Mouse (Mus musculus) forebrain, embryonic 15.5 days (tissue): ENCODE measurements around the gene Them7. TPM values are rescaled to one million over a fixed set of nuclear protein-coding genes. Genes with fewer than 3 reads are reported as not detected.

Experiments
- ATAC-seq: fragments of 200-750 bp; cut with Nextera tagmentation; replicated peaks from 2 replicates; pipeline ENCODE4 v1.8.0; 2017; ENCODE audit warnings: mild to moderate bottlenecking, moderate TSS enrichment, moderate library complexity
- H3K27ac ChIP-seq: fragments of 300-500 bp; sonication (generic); replicated peaks from 2 replicates; pipeline ENCODE4 v1.5.1; 2015; ENCODE audit warnings: mild to moderate bottlenecking, inconsistent platforms
- H3K27me3 ChIP-seq: fragments of 300-500 bp; sonication (generic); 2 replicates; pipeline ENCODE4 v1.6.1; 2015; ENCODE audit warnings: inconsistent platforms
- H3K36me3 ChIP-seq: fragments of 300-500 bp; sonication (generic); 2 replicates; pipeline ENCODE4 v1.6.1; 2015; ENCODE audit warnings: mild to moderate bottlenecking, inconsistent platforms
- H3K4me1 ChIP-seq: fragments of 300-500 bp; sonication (generic); 2 replicates; pipeline ENCODE4 v1.6.1; 2015; ENCODE audit warnings: inconsistent platforms
- H3K4me2 ChIP-seq: fragments of 300-500 bp; sonication (generic); replicated peaks from 2 replicates; pipeline ENCODE4 v1.6.1; 2015; ENCODE audit warnings: mild to moderate bottlenecking, inconsistent platforms
- H3K4me3 ChIP-seq: fragments of 300-500 bp; sonication (generic); 2 replicates; pipeline ENCODE4 v1.5.1; 2015; ENCODE audit warnings: mild to moderate bottlenecking, inconsistent platforms
- H3K9ac ChIP-seq: fragments of 300-500 bp; sonication (generic); replicated peaks from 2 replicates; pipeline ENCODE4 v1.6.1; 2015; ENCODE audit warnings: mild to moderate bottlenecking, inconsistent platforms
- H3K9me3 ChIP-seq: fragments of 300-500 bp; sonication (generic); 2 replicates; pipeline ENCODE4 v1.6.1; 2016; ENCODE audit warnings: inconsistent platforms
- WGBS: fragments of 180-500 bp; shearing (Covaris S2); methylation state at CpG from one replicate; pipeline ENCODE4 v1.1.7; 2015; ENCODE audit warnings: mixed read lengths; 5-methylcytosine and 5-hydroxymethylcytosine counted together
- polyA plus RNA-seq: library from polyadenylated mRNA; unstranded; fragments of >200 nt; fragmentation: Nextera tagmentation; extraction: Ambion mirVana; gene quantifications from 2 replicates; pipeline ENCODE4 v1.2.1, GENCODE M21; 2015

Gene Them7
- polyA plus RNA-seq, 1 experiment from 2014 or later: not detected

DNA sequence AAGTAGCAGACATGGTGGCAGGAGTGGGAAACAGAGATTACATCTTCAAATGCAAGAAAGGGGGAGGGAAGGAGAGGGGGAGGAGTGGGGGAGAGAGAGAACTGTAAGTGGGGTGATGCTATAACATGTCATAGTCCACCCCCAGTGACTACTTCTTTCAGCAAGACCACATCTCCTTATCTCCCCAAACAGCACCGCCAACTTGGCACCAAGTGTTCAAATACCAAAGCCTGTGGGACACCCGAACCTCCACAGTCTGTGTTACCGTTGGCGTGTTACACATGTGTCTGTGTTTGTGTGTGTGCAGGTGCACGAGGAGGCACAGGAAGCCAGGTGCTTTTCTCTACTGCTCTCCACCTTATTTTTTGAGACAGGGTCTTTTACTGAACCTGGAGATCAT is 4.9 kb upstream of the Them7 start:
- ATAC-seq: no peak
- H3K4me1 ChIP-seq: peaks cover 2% of the 10 kb centered on the region
- H3K27ac ChIP-seq: no peak overlapping the region
- 89% methylated on average over 5 of the region's 5 CpGs for WGBS
- H3K27me3 ChIP-seq: peaks cover 8% of the 10 kb centered on the region; the same call in 1 of the 2 replicates
- H3K9me3 ChIP-seq: no peaks in the 10 kb centered on the region
- no peak overlapping the region for H3K9ac ChIP-seq
- no peaks in the 10 kb centered on the region for H3K36me3 ChIP-seq
- no peak overlapping the region for H3K4me3 ChIP-seq
- H3K4me2 ChIP-seq: no peak overlapping the region

GRCm38 (mm10) chr2:105219664-105220063 is 4.5 kb upstream of the Them7 start:
- Histone ChIP-seq H3K4me2 (no peak overlapping the region), H3K36me3 (no peaks in the 10 kb centered on the region), H3K27me3 (peaks cover 11% of the 10 kb centered on the region; the same call in 1 of the 2 replicates), H3K9me3 (no peaks in the 10 kb centered on the region), H3K9ac (no peak overlapping the region), H3K4me1 (peaks cover 5% of the 10 kb centered on the region), H3K27ac (no peak overlapping the region), H3K4me3 (no peak overlapping the region)
- 71% methylated on average over 8 of the region's 8 CpGs for WGBS
- ATAC-seq: no peak

- Histone ChIP-seq H3K4me1 (peaks cover 5% of the 10 kb centered on the region), H3K36me3 (no peaks in the 10 kb centered on the region), H3K4me2 (no peak overlapping the region), H3K9ac (no peak overlapping the region), H3K4me3 (no peak overlapping the region), H3K27ac (no peak overlapping the region), H3K27me3 (peaks cover 19% of the 10 kb centered on the region; the same call in 1 of the 2 replicates), H3K9me3 (no peaks in the 10 kb centered on the region)
- ATAC-seq: no peak
- whole genome bisulfite sequencing: 78% methylated on average over 9 of the region's 9 CpGs
These were observed 3.3 kb upstream of the Them7 start for GRCm38 (mm10) chr2:105220738-105221303.

DNA sequence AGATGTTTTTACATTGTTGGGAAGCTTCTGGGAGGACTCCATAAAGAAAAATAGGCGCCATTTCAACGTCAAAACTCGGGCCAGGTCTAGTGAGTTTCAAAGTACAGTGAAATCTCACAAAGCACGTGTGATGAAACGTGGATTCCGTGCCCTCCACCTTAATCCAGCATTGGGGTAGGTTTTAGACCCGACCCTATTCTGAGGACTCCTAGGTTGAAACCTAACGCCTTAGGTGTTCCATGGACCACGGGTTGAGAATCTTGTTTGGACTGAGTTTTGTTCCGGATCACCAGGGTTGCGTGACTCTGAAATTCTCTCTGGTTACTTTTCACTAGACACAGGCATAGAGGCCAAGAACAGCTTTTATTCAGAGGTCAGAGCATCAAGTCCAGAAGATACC is 514 bp upstream of the Them7 start:
- no peak overlapping the region for H3K27ac ChIP-seq
- H3K9ac ChIP-seq: no peak overlapping the region
- no peaks in the 10 kb centered on the region for H3K9me3 ChIP-seq
- peaks cover 28% of the 10 kb centered on the region; the same call in 1 of the 2 replicates for H3K27me3 ChIP-seq
- WGBS: 87% methylated on average over 11 of the region's 11 CpGs
- H3K4me1 ChIP-seq: peaks cover 5% of the 10 kb centered on the region
- no peak overlapping the region for H3K4me3 ChIP-seq
- H3K4me2 ChIP-seq: no peak overlapping the region
- no peaks in the 10 kb centered on the region for H3K36me3 ChIP-seq
- ATAC-seq: no peak

GRCm38 (mm10) chr2:105224987-105225375 is 861 bp downstream of the Them7 start:
- 71% methylated on average over 3 of the region's 3 CpGs for WGBS
- no peak for ATAC-seq
- Histone ChIP-seq H3K9me3 (no peaks in the 10 kb centered on the region), H3K4me2 (no peak overlapping the region), H3K36me3 (no peaks in the 10 kb centered on the region), H3K9ac (no peak overlapping the region), H3K27ac (no peak overlapping the region), H3K4me3 (no peak overlapping the region), H3K4me1 (peaks cover 5% of the 10 kb centered on the region), H3K27me3 (peaks cover 28% of the 10 kb centered on the region; the same call in 1 of the 2 replicates)

DNA sequence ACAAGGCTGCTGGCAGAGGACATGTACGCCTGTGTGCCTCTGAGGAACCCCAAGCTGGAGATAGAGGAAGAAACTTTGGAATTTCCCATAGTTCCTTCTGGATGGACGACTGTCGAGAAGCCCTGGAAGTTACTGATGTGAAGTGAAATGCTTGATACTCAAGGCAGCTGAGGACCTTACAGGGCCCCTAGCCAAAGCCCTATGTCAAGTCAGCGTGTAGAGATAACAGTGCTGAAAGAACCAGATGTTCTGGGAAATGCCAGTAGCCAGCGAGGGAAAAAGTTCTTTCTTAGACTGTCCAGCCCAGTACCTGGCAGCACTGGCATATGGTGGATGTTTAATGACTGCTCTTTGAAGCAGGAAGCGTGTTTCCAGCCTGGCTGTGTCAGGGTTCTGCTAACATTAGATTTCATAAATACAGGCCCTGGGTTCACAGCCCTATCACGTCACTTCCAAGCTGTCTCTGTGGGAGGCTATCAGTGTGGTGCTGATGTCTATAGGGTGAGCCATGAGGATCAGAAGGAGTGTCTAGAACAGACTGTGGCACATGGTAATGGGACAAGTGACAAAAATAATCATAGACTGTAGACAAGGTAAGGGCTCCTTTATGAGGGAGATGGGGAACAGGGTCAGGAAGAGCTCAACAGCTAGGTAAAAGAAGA is 2.3 kb downstream of the Them7 start:
- no peaks in the 10 kb centered on the region for H3K36me3 ChIP-seq
- peaks cover 5% of the 10 kb centered on the region for H3K4me1 ChIP-seq
- no peak overlapping the region for H3K9ac ChIP-seq
- ATAC-seq: no peak
- H3K27ac ChIP-seq: no peak overlapping the region
- peaks cover 28% of the 10 kb centered on the region; the same call in 1 of the 2 replicates for H3K27me3 ChIP-seq
- H3K4me3 ChIP-seq: no peak overlapping the region
- H3K9me3 ChIP-seq: no peaks in the 10 kb centered on the region
- 71% methylated on average over 7 of the region's 7 CpGs for WGBS
- no peak overlapping the region for H3K4me2 ChIP-seq

GRCm38 (mm10) chr2:105228416-105228815 is 4.3 kb downstream of the Them7 start:
- no peak overlapping the region for H3K4me3 ChIP-seq
- H3K4me2 ChIP-seq: no peak overlapping the region
- H3K9me3 ChIP-seq: no peaks in the 10 kb centered on the region
- no peaks in the 10 kb centered on the region for H3K36me3 ChIP-seq
- peaks cover 5% of the 10 kb centered on the region for H3K4me1 ChIP-seq
- peaks cover 28% of the 10 kb centered on the region; the same call in 1 of the 2 replicates for H3K27me3 ChIP-seq
- no peak for ATAC-seq
- H3K9ac ChIP-seq: no peak overlapping the region
- H3K27ac ChIP-seq: no peak overlapping the region
- WGBS: 85% methylated on average over 2 of the region's 2 CpGs

GRCm38 (mm10) chr2:105230333-105230732 is 6.2 kb downstream of the Them7 start:
- H3K27me3 ChIP-seq: 0 out of 2 replicates have a peak, but pooled peaks cover 10% of the 10 kb centered on the region
- H3K4me1 ChIP-seq: no peaks in the 10 kb centered on the region
- H3K4me3 ChIP-seq: no peak overlapping the region
- no peak overlapping the region for H3K27ac ChIP-seq
- H3K9ac ChIP-seq: no peak overlapping the region
- no peak overlapping the region for H3K4me2 ChIP-seq
- 0% methylated on average over 1 of the region's 1 CpGs for WGBS
- H3K9me3 ChIP-seq: no peaks in the 10 kb centered on the region
- H3K36me3 ChIP-seq: no peaks in the 10 kb centered on the region
- peak; percentile 81 for ATAC-seq

DNA sequence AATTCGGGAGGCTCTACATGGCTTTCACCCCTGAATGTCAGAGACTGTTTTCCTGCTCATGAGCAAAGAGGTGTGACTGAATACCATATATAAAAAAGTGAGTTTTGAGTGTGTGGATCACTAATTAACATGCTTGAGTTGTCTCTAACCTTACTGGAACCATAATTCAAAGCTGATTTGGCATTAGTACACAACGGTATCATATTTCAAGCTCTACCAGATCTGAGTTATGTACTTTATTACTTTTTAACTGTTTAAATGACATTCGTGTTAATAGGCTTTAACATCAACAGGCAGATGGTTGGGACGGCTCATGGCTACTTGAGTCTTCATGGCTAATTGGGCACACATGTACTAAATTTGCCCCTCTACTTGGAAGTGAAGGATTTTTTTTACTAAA is 8.3 kb downstream of the Them7 start:
- 64% methylated on average over 4 of the region's 4 CpGs for WGBS
- Histone ChIP-seq H3K27me3 (no peaks in the 10 kb centered on the region), H3K4me3 (no peak overlapping the region), H3K9me3 (no peaks in the 10 kb centered on the region), H3K9ac (no peak overlapping the region), H3K4me2 (no peak overlapping the region), H3K4me1 (no peaks in the 10 kb centered on the region), H3K27ac (no peak overlapping the region), H3K36me3 (no peaks in the 10 kb centered on the region)
- no peak for ATAC-seq

DNA sequence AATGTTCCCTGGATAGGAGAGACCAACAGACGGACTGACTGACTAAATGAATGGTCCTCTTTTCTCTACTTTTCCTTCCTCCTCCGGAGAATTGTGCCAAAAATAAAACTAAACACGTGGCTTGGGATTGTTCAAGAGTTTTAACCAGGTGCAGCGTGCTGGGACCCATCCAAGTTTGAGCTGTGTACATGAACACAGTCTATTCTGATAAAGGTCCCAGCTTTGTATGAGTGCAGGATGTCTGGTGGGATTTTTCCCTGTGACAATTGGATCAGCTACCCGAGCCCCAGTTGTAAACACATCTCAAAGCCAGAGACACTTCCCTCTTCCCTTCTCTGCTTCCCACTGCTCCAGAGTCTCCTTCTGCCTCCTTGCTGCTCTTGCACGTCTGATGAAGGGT is 10.2 kb downstream of the Them7 start:
- no peaks in the 10 kb centered on the region for H3K36me3 ChIP-seq
- H3K27ac ChIP-seq: no peak overlapping the region
- no peak overlapping the region for H3K4me3 ChIP-seq
- no peak overlapping the region for H3K4me2 ChIP-seq
- H3K4me1 ChIP-seq: no peaks in the 10 kb centered on the region
- 64% methylated on average over 6 of the region's 6 CpGs for WGBS
- ATAC-seq: no peak
- H3K9me3 ChIP-seq: no peaks in the 10 kb centered on the region
- no peaks in the 10 kb centered on the region for H3K27me3 ChIP-seq
- H3K9ac ChIP-seq: no peak overlapping the region

DNA sequence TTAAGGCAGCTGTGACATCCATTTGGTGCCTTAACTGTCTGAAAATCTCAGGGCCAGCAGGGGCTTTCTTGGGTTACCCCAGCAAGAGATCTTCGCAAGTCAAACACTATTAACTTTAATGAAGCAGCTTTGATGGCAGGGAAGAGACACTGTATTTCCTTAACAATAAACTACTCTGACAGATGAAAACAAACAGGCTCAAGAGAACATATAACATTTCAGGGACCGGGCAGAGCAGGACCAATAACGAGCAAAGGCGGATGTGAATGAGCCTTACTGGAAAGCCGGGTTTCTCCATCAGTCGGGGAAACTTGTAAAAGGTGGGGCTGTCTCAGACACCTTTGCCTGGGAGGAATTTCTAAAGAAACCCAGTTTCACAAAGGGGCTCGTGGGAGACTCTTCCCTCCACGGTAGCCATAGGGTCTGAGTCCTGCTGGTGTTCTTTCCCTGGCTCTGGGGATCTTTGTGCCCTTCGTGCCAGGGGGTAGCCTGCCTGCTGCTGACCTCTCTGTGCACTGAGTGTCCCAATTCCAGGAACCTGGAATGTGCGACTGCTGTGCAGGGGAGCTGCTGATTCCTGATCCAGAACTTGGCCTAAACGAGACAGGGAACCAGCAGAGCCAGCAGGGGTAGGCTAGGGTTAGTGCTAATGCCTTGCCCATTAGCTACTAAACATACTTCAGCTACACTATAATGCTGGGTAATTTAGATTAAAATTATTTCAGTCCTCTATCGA is 11.4 kb downstream of the Them7 start:
- H3K36me3 ChIP-seq: no peaks in the 10 kb centered on the region
- no peak overlapping the region for H3K4me3 ChIP-seq
- no peaks in the 10 kb centered on the region for H3K4me1 ChIP-seq
- no peaks in the 10 kb centered on the region for H3K27me3 ChIP-seq
- H3K9me3 ChIP-seq: no peaks in the 10 kb centered on the region
- no peak for ATAC-seq
- H3K9ac ChIP-seq: no peak overlapping the region
- 45% methylated on average over 12 of the region's 12 CpGs for WGBS
- no peak overlapping the region for H3K27ac ChIP-seq
- no peak overlapping the region for H3K4me2 ChIP-seq

DNA sequence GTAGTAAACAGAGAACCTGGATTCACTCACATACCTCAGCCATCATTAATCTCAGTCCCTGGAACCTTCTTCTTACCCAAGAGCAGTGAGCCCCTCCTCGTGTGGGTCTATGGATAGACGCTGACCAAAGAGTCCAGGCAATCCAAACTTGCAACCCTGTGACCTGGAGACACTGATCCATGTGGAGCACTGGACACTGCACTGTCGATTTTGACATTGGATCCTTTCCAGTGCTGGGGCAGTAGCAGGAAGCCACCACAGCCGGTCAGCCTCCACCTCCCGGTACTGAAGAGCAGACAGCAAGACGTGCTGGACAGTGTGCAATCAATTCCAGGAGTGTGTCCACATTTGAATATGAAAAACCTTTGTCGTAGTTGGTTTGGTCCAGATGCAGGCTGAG is 13.3 kb downstream of the Them7 start:
- Histone ChIP-seq H3K9me3 (no peaks in the 10 kb centered on the region), H3K27ac (no peak overlapping the region), H3K9ac (no peak overlapping the region), H3K4me3 (no peak overlapping the region), H3K36me3 (no peaks in the 10 kb centered on the region), H3K4me1 (no peaks in the 10 kb centered on the region), H3K27me3 (no peaks in the 10 kb centered on the region), H3K4me2 (no peak overlapping the region)
- ATAC-seq: no peak
- 69% methylated on average over 7 of the region's 7 CpGs for WGBS
